Mouse (Mus musculus) lung, postnatal 0 days (tissue): ENCODE results near the gene Mettl14.

Experiments
- CTCF ChIP-seq: IDR thresholded peaks from 2 replicates; pipeline ENCODE4 v1.5.1; 2016; ENCODE audit warnings: antibody characterized with exemption, mild to moderate bottlenecking
- EP300 ChIP-seq: IDR thresholded peaks from 2 replicates; pipeline ENCODE4 v1.6.1; 2016; ENCODE audit warnings: antibody characterized with exemption, mild to moderate bottlenecking, control low read depth

- TF ChIP-seq CTCF (no peak), EP300 (no peak)
Observed at GRCm38 (mm10) chr3:123337853-123338252, 48.1 kb downstream of the Mettl14 start.
